Mouse (Mus musculus) heart, embryonic 16.5 days (tissue): ENCODE results near the gene Gab2. TPM values are rescaled to one million over a fixed set of nuclear protein-coding genes. Genes with fewer than 3 reads are reported as not detected.

Experiments
- ATAC-seq: fragments of 200-750 bp; cut with Nextera tagmentation; replicated peaks from 2 replicates; pipeline ENCODE4 v1.8.0; 2017; ENCODE audit warnings: moderate number of reproducible peaks; ENCODE audit not compliant: insufficient read depth, low FRiP score; ENCODE audit errors: extremely low read depth
- H3K27ac ChIP-seq: fragments of 300-500 bp; sonication (generic); 2 replicates; pipeline ENCODE4 v1.5.1; 2014; ENCODE audit warnings: mild to moderate bottlenecking, low read length, control low read depth, moderate library complexity
- H3K27me3 ChIP-seq: fragments of 300-500 bp; sonication (generic); 2 replicates; pipeline ENCODE4 v1.6.1; 2014; ENCODE audit warnings: low read length, mixed read lengths; ENCODE audit not compliant: control insufficient read depth, insufficient read depth
- H3K36me3 ChIP-seq: fragments of 300-500 bp; sonication (generic); 2 replicates; pipeline ENCODE4 v1.6.1; 2014; ENCODE audit not compliant: control insufficient read depth, insufficient read depth
- H3K4me1 ChIP-seq: fragments of 300-500 bp; sonication (generic); 2 replicates; pipeline ENCODE4 v1.6.1; 2014; ENCODE audit warnings: low read length, mixed read lengths; ENCODE audit not compliant: control insufficient read depth, insufficient read depth
- H3K4me2 ChIP-seq: fragments of 300-500 bp; sonication (generic); 2 replicates; pipeline ENCODE4 v1.6.1; 2014; ENCODE audit warnings: low read depth, mild to moderate bottlenecking, control low read depth, low read length
- H3K4me3 ChIP-seq: fragments of 300-500 bp; sonication (generic); 2 replicates; pipeline ENCODE4 v1.5.1; 2014; ENCODE audit warnings: mild to moderate bottlenecking, control low read depth, low read length
- H3K9ac ChIP-seq: fragments of 300-500 bp; sonication (generic); 2 replicates; pipeline ENCODE4 v1.6.1; 2014; ENCODE audit warnings: low read length, control low read depth
- H3K9me3 ChIP-seq: fragments of 300-500 bp; sonication (generic); replicated peaks from 2 replicates; pipeline ENCODE4 v1.6.1; 2016; ENCODE audit warnings: low read length; ENCODE audit not compliant: control insufficient read depth
- WGBS: fragments of 180-500 bp; shearing (Covaris S2); extraction: QIAGEN DNeasy Blood & Tissue Kit; methylation state at CpG from one replicate; pipeline ENCODE4 v1.1.7; 2014; 5-methylcytosine and 5-hydroxymethylcytosine counted together
- polyA plus RNA-seq: library from polyadenylated mRNA; unstranded; fragments of >200 nt; fragmentation: Nextera tagmentation; extraction: Ambion mirVana; gene quantifications from 2 replicates; pipeline ENCODE4 v1.2.1, GENCODE M21; 2015

Gene Gab2
- polyA plus RNA-seq, 1 experiment from 2014 or later: 6.6 TPM

GRCm38 (mm10) chr7:97312196-97312595 is 230.8 kb downstream of the Gab2 start:
- H3K4me2 ChIP-seq: no peak overlapping the region
- H3K36me3 ChIP-seq: peaks cover 27% of the 10 kb centered on the region
- no peaks in the 10 kb centered on the region for H3K9me3 ChIP-seq
- H3K4me3 ChIP-seq: no peak overlapping the region
- no peaks in the 10 kb centered on the region for H3K27me3 ChIP-seq
- WGBS: 84% methylated on average over 17 of the region's 17 CpGs
- no peak overlapping the region for H3K9ac ChIP-seq
- no peak overlapping the region for H3K27ac ChIP-seq
- no peaks in the 10 kb centered on the region for H3K4me1 ChIP-seq
- no peak for ATAC-seq

- no peak overlapping the region for H3K4me3 ChIP-seq
- WGBS: 81% methylated on average over 6 of the region's 6 CpGs
- H3K9ac ChIP-seq: no peak overlapping the region
- no peak overlapping the region for H3K4me2 ChIP-seq
- ATAC-seq: no peak
- H3K9me3 ChIP-seq: no peaks in the 10 kb centered on the region
- no peaks in the 10 kb centered on the region for H3K27me3 ChIP-seq
- H3K36me3 ChIP-seq: peaks cover 27% of the 10 kb centered on the region
- no peak overlapping the region for H3K27ac ChIP-seq
- no peaks in the 10 kb centered on the region for H3K4me1 ChIP-seq
Measured at GRCm38 (mm10) chr7:97312856-97313255, 231.5 kb downstream of the Gab2 start.

GRCm38 (mm10) chr7:97313364-97313995 is 232.1 kb downstream of the Gab2 start:
- 61% methylated on average over 7 of the region's 7 CpGs for WGBS
- Histone ChIP-seq H3K4me1 (no peaks in the 10 kb centered on the region), H3K9ac (no peak overlapping the region), H3K36me3 (peaks cover 21% of the 10 kb centered on the region), H3K9me3 (no peaks in the 10 kb centered on the region), H3K4me3 (no peak overlapping the region), H3K27me3 (no peaks in the 10 kb centered on the region), H3K4me2 (no peak overlapping the region), H3K27ac (no peak overlapping the region)
- no peak for ATAC-seq

- Histone ChIP-seq H3K4me3 (no peak overlapping the region), H3K9ac (no peak overlapping the region), H3K4me2 (no peak overlapping the region), H3K9me3 (no peaks in the 10 kb centered on the region), H3K4me1 (no peaks in the 10 kb centered on the region), H3K27ac (no peak overlapping the region), H3K27me3 (no peaks in the 10 kb centered on the region), H3K36me3 (peaks cover 10% of the 10 kb centered on the region; the same call in 1 of the 2 replicates)
- WGBS: 84% methylated on average over 5 of the region's 5 CpGs
- no peak for ATAC-seq
Measured at GRCm38 (mm10) chr7:97314646-97315045, 233.3 kb downstream of the Gab2 start.

- H3K4me3 ChIP-seq: no peak overlapping the region
- H3K9ac ChIP-seq: no peak overlapping the region
- no peaks in the 10 kb centered on the region for H3K27me3 ChIP-seq
- 90% methylated on average over 6 of the region's 6 CpGs for WGBS
- H3K4me1 ChIP-seq: no peaks in the 10 kb centered on the region
- ATAC-seq: no peak
- peaks cover 5% of the 10 kb centered on the region; the same call in 1 of the 2 replicates for H3K36me3 ChIP-seq
- H3K4me2 ChIP-seq: no peak overlapping the region
- no peak overlapping the region for H3K27ac ChIP-seq
- H3K9me3 ChIP-seq: no peaks in the 10 kb centered on the region
Measured at GRCm38 (mm10) chr7:97315656-97316055, 234.3 kb downstream of the Gab2 start.

GRCm38 (mm10) chr7:97317706-97318105 is 236.3 kb downstream of the Gab2 start:
- H3K36me3 ChIP-seq: no peaks in the 10 kb centered on the region
- no peak overlapping the region for H3K4me3 ChIP-seq
- 78% methylated on average over 3 of the region's 3 CpGs for WGBS
- H3K27ac ChIP-seq: no peak overlapping the region
- no peak for ATAC-seq
- H3K9ac ChIP-seq: no peak overlapping the region
- H3K4me2 ChIP-seq: no peak overlapping the region
- no peaks in the 10 kb centered on the region for H3K27me3 ChIP-seq
- no peaks in the 10 kb centered on the region for H3K9me3 ChIP-seq
- no peaks in the 10 kb centered on the region for H3K4me1 ChIP-seq

GRCm38 (mm10) chr7:97324342-97324741 is 243.0 kb downstream of the Gab2 start:
- H3K4me1 ChIP-seq: peaks cover 3% of the 10 kb centered on the region
- no peak overlapping the region for H3K27ac ChIP-seq
- no peak overlapping the region for H3K4me2 ChIP-seq
- ATAC-seq: no peak
- no peak overlapping the region for H3K4me3 ChIP-seq
- peaks cover 33% of the 10 kb centered on the region for H3K27me3 ChIP-seq
- no peaks in the 10 kb centered on the region for H3K36me3 ChIP-seq
- H3K9ac ChIP-seq: no peak overlapping the region
- no peaks in the 10 kb centered on the region for H3K9me3 ChIP-seq
- 89% methylated on average over 8 of the region's 8 CpGs for WGBS

GRCm38 (mm10) chr7:97325156-97325985 is 244.0 kb downstream of the Gab2 start:
- H3K27me3 ChIP-seq: peaks cover 33% of the 10 kb centered on the region
- ATAC-seq: 0 out of 2 replicates have a peak, but pooled peaks have one; percentile 7

GRCm38 (mm10) chr7:97327376-97327775 is 246.0 kb downstream of the Gab2 start:
- Histone ChIP-seq H3K36me3 (no peaks in the 10 kb centered on the region), H3K27ac (no peak overlapping the region), H3K4me2 (no peak overlapping the region), H3K4me3 (no peak overlapping the region), H3K9ac (no peak overlapping the region), H3K27me3 (peaks cover 33% of the 10 kb centered on the region), H3K9me3 (no peaks in the 10 kb centered on the region), H3K4me1 (peaks cover 8% of the 10 kb centered on the region)
- WGBS: 89% methylated on average over 4 of the region's 4 CpGs
- no peak for ATAC-seq

More at GRCm38 (mm10) chr7:97325156-97325985, 244.0 kb downstream of the Gab2 start:
- Histone ChIP-seq H3K36me3 (no peaks in the 10 kb centered on the region), H3K9me3 (no peaks in the 10 kb centered on the region), H3K9ac (peak overlapping the region; percentile 38; the same call in 1 of the 2 replicates), H3K4me2 (peak overlapping the region; percentile 68), H3K27ac (no peak overlapping the region), H3K4me3 (peak overlapping the region; percentile 50), H3K4me1 (peaks cover 3% of the 10 kb centered on the region)
- WGBS: 14% methylated on average over 81 of the region's 96 CpGs
